Mouse (Mus musculus): ENCODE measurements around the gene Spsb2. TPM values are rescaled to one million over a fixed set of nuclear protein-coding genes. Genes with fewer than 3 reads are reported as not detected.

Spsb2 gene
- polyA plus RNA-seq, 1 experiment from 2014 or later = 11.7 TPM

- H3K4me2 ChIP-seq = 0 out of 2 replicates have a peak within 1 kb of the TSS, but pooled peaks have one; percentile 3
- no peak within 1 kb of the TSS for H3K4me3 ChIP-seq (replicated peaks)
- H3K27ac ChIP-seq = no peak within 1 kb of the TSS; the same call in 1 of the 2 replicates
- WGBS = 24% methylated on average over 15 of the region's 15 CpGs
- H3K27me3 ChIP-seq (replicated peaks) = no peaks in the 10 kb centered on the region
- H3K36me3 ChIP-seq = peaks cover 7% of the 10 kb centered on the region; the same call in 1 of the 2 replicates
- H3K4me1 ChIP-seq = peaks cover 18% of the 10 kb centered on the region
- ATAC-seq (ENCODE audit: insufficient read depth, low FRiP score, low read depth) = no peak
- no peaks in the 10 kb centered on the region for H3K9me3 ChIP-seq
- H3K9ac ChIP-seq = no peak within 1 kb of the TSS
Measured at GRCm38 (mm10) chr6:124840241-124841167, 32.0 kb downstream of the Spsb2 start, which contains the start of gene Gnb3. TSS of gene Gnb3 (minus strand) at chr6:124840275.

DNA sequence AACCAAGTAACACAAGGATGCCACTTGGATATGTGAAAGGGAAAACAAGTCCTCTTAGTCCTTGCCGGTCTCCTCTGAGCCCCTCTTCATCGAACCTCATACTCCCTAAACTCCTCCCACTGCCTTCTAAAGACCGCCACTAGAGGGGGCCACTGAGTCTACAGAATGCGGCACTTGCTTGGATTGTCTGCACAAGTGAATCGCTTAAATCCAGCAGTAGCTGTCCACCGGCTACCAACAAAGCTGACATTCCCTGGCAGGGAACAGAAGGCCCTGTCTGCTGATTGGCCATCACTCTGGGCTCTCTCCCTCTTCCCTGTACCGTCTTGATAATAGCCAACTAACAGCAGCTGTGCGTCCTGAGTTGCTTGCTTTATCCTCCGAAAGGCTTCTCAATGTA is 38.8 kb downstream of the Spsb2 start:
- Histone ChIP-seq H3K27ac (no peak overlapping the region), H3K27me3 (replicated peaks) (no peaks in the 10 kb centered on the region), H3K9ac (no peak overlapping the region), H3K4me1 (0 out of 2 replicates have a peak, but pooled peaks cover 2% of the 10 kb centered on the region), H3K4me3 (replicated peaks) (no peak overlapping the region), H3K36me3 (peaks cover 5% of the 10 kb centered on the region; the same call in 1 of the 2 replicates), H3K9me3 (no peaks in the 10 kb centered on the region), H3K4me2 (no peak overlapping the region)
- peak; percentile 48; the same call in 1 of the 2 replicates for ATAC-seq (ENCODE audit: insufficient read depth, low FRiP score, low read depth)
- WGBS = 8% methylated on average over 9 of the region's 9 CpGs

DNA sequence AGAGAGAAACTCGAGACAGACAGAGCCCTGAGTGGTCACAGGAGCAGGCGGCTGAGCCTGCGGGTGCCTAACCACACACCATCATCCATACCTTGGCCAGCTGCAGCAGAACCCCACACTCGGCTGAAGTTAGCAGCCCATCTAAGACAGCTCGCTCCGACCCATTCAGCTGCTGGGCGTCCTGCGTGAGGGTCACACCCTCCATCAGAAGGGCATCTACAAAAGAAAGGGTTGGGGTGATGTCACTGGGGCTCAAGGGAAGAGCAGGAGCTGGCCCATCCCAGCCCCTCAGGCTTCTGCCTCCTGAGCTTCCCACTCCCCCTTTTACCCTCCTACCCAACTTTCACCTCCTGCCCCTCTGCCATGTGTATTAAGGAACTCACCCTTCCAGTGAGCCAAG is 42.1 kb downstream of the Spsb2 start:
- Histone ChIP-seq H3K4me3 (replicated peaks) (no peak overlapping the region), H3K27ac (no peak overlapping the region), H3K4me1 (peaks cover 8% of the 10 kb centered on the region; the same call in 1 of the 2 replicates), H3K4me2 (no peak overlapping the region), H3K9me3 (no peaks in the 10 kb centered on the region), H3K27me3 (replicated peaks) (no peaks in the 10 kb centered on the region), H3K36me3 (peaks cover 6% of the 10 kb centered on the region; the same call in 1 of the 2 replicates), H3K9ac (no peak overlapping the region)
- 60% methylated on average over 8 of the region's 8 CpGs for WGBS
- no peak for ATAC-seq (ENCODE audit: insufficient read depth, low FRiP score, low read depth)

- Histone ChIP-seq H3K27ac (no peak overlapping the region), H3K9ac (no peak overlapping the region), H3K4me1 (peaks cover 22% of the 10 kb centered on the region), H3K27me3 (replicated peaks) (peaks cover 12% of the 10 kb centered on the region), H3K4me2 (no peak overlapping the region), H3K4me3 (replicated peaks) (no peak overlapping the region), H3K36me3 (peaks cover 6% of the 10 kb centered on the region; the same call in 1 of the 2 replicates), H3K9me3 (no peaks in the 10 kb centered on the region)
- ATAC-seq (ENCODE audit: insufficient read depth, low FRiP score, low read depth) = no peak
- 71% methylated on average over 12 of the region's 12 CpGs for WGBS
Measured at GRCm38 (mm10) chr6:124854647-124855046, 46.2 kb downstream of the Spsb2 start.

GRCm38 (mm10) chr6:124856321-124856720 is 47.9 kb downstream of the Spsb2 start:
- peak overlapping the region; percentile 95; the same call in 1 of the 2 replicates for H3K27ac ChIP-seq
- WGBS = 10% methylated on average over 14 of the region's 14 CpGs

DNA sequence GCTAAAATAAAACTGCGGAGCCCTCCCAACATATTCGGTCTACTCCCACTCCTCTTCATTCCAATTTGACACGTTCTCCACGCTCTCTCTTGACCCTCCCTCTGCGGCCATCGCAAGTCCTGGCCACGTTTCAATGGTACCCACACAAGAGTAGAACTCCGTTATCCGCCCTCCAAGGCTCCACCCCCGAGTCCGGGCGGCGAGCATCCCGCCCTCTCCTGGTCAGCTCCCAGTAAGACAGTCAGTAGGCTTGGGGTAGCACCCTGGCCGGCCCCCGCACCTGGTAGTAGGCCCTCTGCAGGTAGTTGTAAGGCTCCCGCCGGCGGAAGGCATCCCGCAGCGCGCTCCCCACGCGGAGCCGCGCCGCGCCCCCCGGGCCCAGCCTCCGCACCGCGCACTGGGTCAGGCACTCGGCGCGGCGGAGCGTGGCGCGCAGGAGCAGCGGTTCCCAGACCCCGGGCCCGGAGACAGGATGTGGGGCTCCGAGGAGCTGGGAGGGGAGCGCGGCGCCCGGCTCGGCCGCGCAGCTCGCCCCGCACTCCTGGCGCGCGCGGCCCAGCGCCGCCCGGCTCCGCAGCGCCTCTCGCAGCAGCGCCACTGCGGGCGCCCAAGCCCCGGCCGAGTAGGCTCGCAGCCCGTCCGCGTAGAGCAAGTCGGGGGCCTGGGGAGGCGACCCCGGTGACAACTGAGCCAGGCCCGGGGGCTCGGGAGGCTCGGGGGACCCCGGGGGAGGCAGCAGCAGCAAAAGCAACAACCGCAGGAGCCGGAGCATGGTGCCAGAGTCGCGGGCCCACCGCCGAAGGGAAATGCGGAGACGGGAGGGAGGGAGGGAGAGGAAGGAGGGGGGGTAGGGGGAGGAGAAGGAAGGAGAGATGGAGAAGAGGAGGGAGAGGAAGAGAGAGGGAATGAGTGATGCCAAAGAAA is 48.7 kb downstream of the Spsb2 start, which contains the start of gene P3h3:
TSS of gene P3h3 (minus strand) at position 837 of the 924 bp plus-strand sequence.
- H3K4me1 ChIP-seq = peaks cover 22% of the 10 kb centered on the region

More at GRCm38 (mm10) chr6:124856321-124856720, 47.9 kb downstream of the Spsb2 start:
- Histone ChIP-seq H3K4me3 (replicated peaks) (peak overlapping the region; percentile 82), H3K4me1 (peaks cover 22% of the 10 kb centered on the region), H3K36me3 (peaks cover 6% of the 10 kb centered on the region; the same call in 1 of the 2 replicates), H3K9ac (no peak overlapping the region), H3K9me3 (no peaks in the 10 kb centered on the region), H3K4me2 (peak overlapping the region; percentile 92), H3K27me3 (replicated peaks) (peaks cover 13% of the 10 kb centered on the region)
- peak; percentile 38; the same call in 1 of the 2 replicates for ATAC-seq (ENCODE audit: insufficient read depth, low FRiP score, low read depth)

DNA sequence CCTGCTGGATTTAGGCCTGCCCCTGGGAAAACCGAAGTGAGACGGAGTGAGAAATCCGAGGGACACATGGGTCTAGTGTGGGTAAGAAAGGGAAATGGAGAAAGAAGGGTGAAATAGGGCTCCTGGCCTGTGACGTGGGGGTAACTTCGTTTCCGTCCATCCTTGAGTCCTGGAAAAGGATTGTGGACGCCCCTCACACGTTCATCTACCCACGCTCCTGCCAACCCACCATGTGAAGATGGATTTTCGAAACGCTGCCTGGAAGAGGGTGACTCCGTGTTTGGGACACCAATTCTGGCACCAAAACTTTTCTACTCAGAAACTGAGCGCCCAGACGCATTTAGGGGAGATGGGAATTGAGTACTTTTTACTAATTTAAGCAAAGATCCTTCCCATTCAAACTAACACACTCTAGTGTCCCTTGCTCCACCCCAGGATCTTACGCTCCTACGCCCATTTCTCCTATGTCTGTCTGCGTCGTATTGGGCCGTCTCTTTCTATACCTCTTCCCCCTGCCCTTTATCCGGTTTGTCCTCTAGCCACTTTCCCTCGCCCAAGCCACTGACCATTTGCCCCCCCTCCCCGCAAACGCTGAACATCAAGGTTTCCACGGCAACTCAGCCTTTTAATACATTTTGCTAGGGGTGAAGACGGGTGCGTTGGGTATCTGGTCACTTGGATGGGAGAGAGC is 49.5 kb downstream of the Spsb2 start:
- 30% methylated on average over 26 of the region's 26 CpGs for whole genome bisulfite sequencing
- peaks cover 17% of the 10 kb centered on the region for H3K27me3 ChIP-seq (replicated peaks)
- ATAC-seq (ENCODE audit: insufficient read depth, low FRiP score, low read depth) = no peak
- H3K27ac ChIP-seq = peak overlapping the region; percentile 95
- H3K9me3 ChIP-seq = no peaks in the 10 kb centered on the region
- H3K36me3 ChIP-seq = no peaks in the 10 kb centered on the region
- H3K4me1 ChIP-seq = peaks cover 26% of the 10 kb centered on the region
- peak overlapping the region; percentile 92 for H3K4me2 ChIP-seq
- H3K9ac ChIP-seq = no peak overlapping the region
- H3K4me3 ChIP-seq (replicated peaks) = peak overlapping the region; percentile 82

More for the DNA sequence above, 48.7 kb downstream of the Spsb2 start, which contains the start of gene P3h3:
- peaks cover 13% of the 10 kb centered on the region for H3K27me3 ChIP-seq (replicated peaks)
- peak within 1 kb of the TSS; percentile 95 for H3K27ac ChIP-seq
- H3K4me3 ChIP-seq (replicated peaks) = peak within 1 kb of the TSS; percentile 82
- H3K9me3 ChIP-seq = no peaks in the 10 kb centered on the region
- H3K4me2 ChIP-seq = peak within 1 kb of the TSS; percentile 92
- ATAC-seq (ENCODE audit: insufficient read depth, low FRiP score, low read depth) = peak; percentile 85
- H3K36me3 ChIP-seq = 0 out of 2 replicates have a peak, but pooled peaks cover 3% of the 10 kb centered on the region
- H3K9ac ChIP-seq = peak within 1 kb of the TSS; percentile 80
- WGBS = under 1% methylated on average over 82 of the region's 86 CpGs

- H3K9ac ChIP-seq = no peak overlapping the region
- peaks cover 20% of the 10 kb centered on the region for H3K27me3 ChIP-seq (replicated peaks)
- no peaks in the 10 kb centered on the region for H3K9me3 ChIP-seq
- peaks cover 31% of the 10 kb centered on the region for H3K4me1 ChIP-seq
- peak overlapping the region; percentile 92; the same call in 1 of the 2 replicates for H3K4me2 ChIP-seq
- no peak overlapping the region for H3K27ac ChIP-seq
- ATAC-seq (ENCODE audit: insufficient read depth, low FRiP score, low read depth) = no peak
- 65% methylated on average over 28 of the region's 28 CpGs for WGBS
- H3K36me3 ChIP-seq = no peaks in the 10 kb centered on the region
- no peak overlapping the region for H3K4me3 ChIP-seq (replicated peaks)
Measured at GRCm38 (mm10) chr6:124858561-124859318, 50.3 kb downstream of the Spsb2 start.

GRCm38 (mm10) chr6:124859725-124860124 is 51.3 kb downstream of the Spsb2 start:
- H3K9me3 ChIP-seq = no peaks in the 10 kb centered on the region
- 9% methylated on average over 12 of the region's 12 CpGs for WGBS
- H3K4me1 ChIP-seq = peaks cover 34% of the 10 kb centered on the region
- no peak overlapping the region for H3K4me3 ChIP-seq (replicated peaks)
- 0 out of 2 replicates have a peak overlapping the region, but pooled peaks have one; percentile 5 for H3K27ac ChIP-seq
- no peaks in the 10 kb centered on the region for H3K36me3 ChIP-seq
- H3K9ac ChIP-seq = no peak overlapping the region
- H3K4me2 ChIP-seq = no peak overlapping the region
- H3K27me3 ChIP-seq (replicated peaks) = peaks cover 20% of the 10 kb centered on the region
- ATAC-seq (ENCODE audit: insufficient read depth, low FRiP score, low read depth) = no peak; the same call in 1 of the 2 replicates
